Mouse (Mus musculus) CD4-positive helper T cell, adult 2 months (primary cell): Measurements from ENCODE around the gene Hist1h1e.

Source experiments
- DNase-seq: peaks from one replicate; pipeline ENCODE4 v3.0.0-alpha.2; 2012; ENCODE audit warnings: low read depth, missing footprints, low spot score

Gene Hist1h1e

GRCm38 (mm10) chr13:23622175-23622671 is at the start of gene Hist1h1e:
TSS of gene Hist1h1e (minus strand) at chr13:23622558.
- DNase-seq: peak; percentile 87

- DNase-seq: no peak
Measured at GRCm38 (mm10) chr13:23662536-23662935, 40.2 kb upstream of the Hist1h1e start.

- DNase-seq: no peak
Measured at GRCm38 (mm10) chr13:23659636-23660366, 37.4 kb upstream of the Hist1h1e start.

GRCm38 (mm10) chr13:23630653-23631052 is 8.3 kb upstream of the Hist1h1e start:
- no peak for DNase-seq

GRCm38 (mm10) chr13:23622861-23623450 is 598 bp upstream of the Hist1h1e start:
- DNase-seq: no peak

GRCm38 (mm10) chr13:23621532-23622174 is 705 bp downstream of the Hist1h1e start:
- peak; percentile 91 for DNase-seq

GRCm38 (mm10) chr13:23620733-23621531 is 1.4 kb downstream of the Hist1h1e start, which contains the start of gene Hist1h2be:
TSS of gene Hist1h2be (minus strand) at chr13:23621124.
- DNase-seq: peak; percentile 94

GRCm38 (mm10) chr13:23620056-23620732 is 2.2 kb downstream of the Hist1h1e start:
- DNase-seq: no peak

- DNase-seq: no peak
Measured at GRCm38 (mm10) chr13:23611638-23612037, 10.7 kb downstream of the Hist1h1e start.

- no peak for DNase-seq
Measured at GRCm38 (mm10) chr13:23610393-23610792, 12.0 kb downstream of the Hist1h1e start.

GRCm38 (mm10) chr13:23609844-23610243 is 12.5 kb downstream of the Hist1h1e start:
- no peak for DNase-seq

GRCm38 (mm10) chr13:23609209-23609608 is 13.1 kb downstream of the Hist1h1e start:
- no peak for DNase-seq

GRCm38 (mm10) chr13:23605052-23605451 is 17.3 kb downstream of the Hist1h1e start:
- DNase-seq: no peak

- DNase-seq: no peak
Measured at GRCm38 (mm10) chr13:23604452-23604851, 17.9 kb downstream of the Hist1h1e start.

- no peak for DNase-seq
Measured at GRCm38 (mm10) chr13:23603182-23603699, 19.1 kb downstream of the Hist1h1e start.

- DNase-seq: peak; percentile 83
Measured at GRCm38 (mm10) chr13:23597957-23598356, 24.4 kb downstream of the Hist1h1e start.

GRCm38 (mm10) chr13:23595622-23596372 is 26.6 kb downstream of the Hist1h1e start:
- DNase-seq: no peak

- no peak for DNase-seq
Measured at GRCm38 (mm10) chr13:23595185-23595584, 27.2 kb downstream of the Hist1h1e start.

- DNase-seq: peak; percentile 28
Measured at GRCm38 (mm10) chr13:23593051-23593770, 29.1 kb downstream of the Hist1h1e start.
